Mouse (Mus musculus) mesoderm, embryonic 11.5 days (tissue): ENCODE data around the gene Rock2.

Experiments used
- DNase-seq: peaks from one replicate; pipeline ENCODE4 v3.0.0-alpha.2; 2012; ENCODE audit warnings: low read depth, low spot score

The Rock2 gene

GRCm38 (mm10) chr12:16872006-16872405 is 22.7 kb upstream of the Rock2 start:
- DNase-seq: no peak

GRCm38 (mm10) chr12:16872926-16873464 is 21.7 kb upstream of the Rock2 start:
- DNase-seq: no peak

GRCm38 (mm10) chr12:16873549-16873948 is 21.1 kb upstream of the Rock2 start:
- no peak for DNase-seq

- DNase-seq: no peak
Observed at GRCm38 (mm10) chr12:16874086-16874485, 20.6 kb upstream of the Rock2 start.

GRCm38 (mm10) chr12:16875269-16875668 is 19.4 kb upstream of the Rock2 start:
- no peak for DNase-seq

GRCm38 (mm10) chr12:16875678-16876077 is 19.0 kb upstream of the Rock2 start:
- no peak for DNase-seq

GRCm38 (mm10) chr12:16876667-16877066 is 18.0 kb upstream of the Rock2 start:
- DNase-seq: no peak

GRCm38 (mm10) chr12:16877141-16877540 is 17.6 kb upstream of the Rock2 start:
- DNase-seq: no peak

GRCm38 (mm10) chr12:16877679-16878078 is 17.0 kb upstream of the Rock2 start:
- no peak for DNase-seq

GRCm38 (mm10) chr12:16879369-16879768 is 15.3 kb upstream of the Rock2 start:
- DNase-seq: no peak

GRCm38 (mm10) chr12:16880077-16880476 is 14.6 kb upstream of the Rock2 start:
- DNase-seq: no peak

- no peak for DNase-seq
Observed at GRCm38 (mm10) chr12:16882442-16882841, 12.3 kb upstream of the Rock2 start.

GRCm38 (mm10) chr12:16883111-16883510 is 11.6 kb upstream of the Rock2 start:
- no peak for DNase-seq

GRCm38 (mm10) chr12:16884534-16884933 is 10.2 kb upstream of the Rock2 start:
- DNase-seq: no peak

GRCm38 (mm10) chr12:16886354-16886753 is 8.3 kb upstream of the Rock2 start:
- DNase-seq: no peak

- DNase-seq: no peak
Observed at GRCm38 (mm10) chr12:16893039-16893438, 1.7 kb upstream of the Rock2 start.

- DNase-seq: no peak
Observed at GRCm38 (mm10) chr12:16893656-16894395, 869 bp upstream of the Rock2 start.

- DNase-seq: peak; percentile 41
Observed at GRCm38 (mm10) chr12:16895221-16895928, 680 bp downstream of the Rock2 start.

GRCm38 (mm10) chr12:16896073-16896789 is 1.5 kb downstream of the Rock2 start:
- no peak for DNase-seq

GRCm38 (mm10) chr12:16897225-16897624 is 2.5 kb downstream of the Rock2 start:
- no peak for DNase-seq

- no peak for DNase-seq
Observed at GRCm38 (mm10) chr12:16898221-16898620, 3.5 kb downstream of the Rock2 start.

GRCm38 (mm10) chr12:16898790-16899189 is 4.1 kb downstream of the Rock2 start:
- no peak for DNase-seq
